Mouse (Mus musculus) liver, embryonic 15.5 days (tissue): ENCODE measurements around the gene Fam222b. TPM values are rescaled to one million over a fixed set of nuclear protein-coding genes. Genes with fewer than 3 reads are reported as not detected.
A peak's percentile ranks its signal among the peaks of the same experiment; 100 is the strongest.
"Not testable (repeated sequence)": the region's sequence is repeated elsewhere in the genome, so short reads cannot be mapped to it uniquely, and the experiment has no call there.

Experiments used
- ATAC-seq: fragments of 200-750 bp; cut with Nextera tagmentation; 2 replicates; pipeline ENCODE4 v1.8.0; 2017; ENCODE audit warnings: moderate number of reproducible peaks, mild to moderate bottlenecking, moderate library complexity; ENCODE audit not compliant: insufficient read depth
- H3K27ac ChIP-seq: fragments of 300-500 bp; sonication (generic); replicated peaks from 2 replicates; pipeline ENCODE4 v1.5.1; 2015; ENCODE audit warnings: mild to moderate bottlenecking, inconsistent platforms
- H3K27me3 ChIP-seq: fragments of 300-500 bp; sonication (generic); 2 replicates; pipeline ENCODE4 v1.6.1; 2015; ENCODE audit warnings: mild to moderate bottlenecking, inconsistent platforms
- H3K36me3 ChIP-seq: fragments of 300-500 bp; sonication (generic); replicated peaks from 2 replicates; pipeline ENCODE4 v1.6.1; 2015; ENCODE audit warnings: moderate library complexity, mild to moderate bottlenecking, inconsistent platforms
- H3K4me1 ChIP-seq: fragments of 300-500 bp; sonication (generic); replicated peaks from 2 replicates; pipeline ENCODE4 v1.6.1; 2015; ENCODE audit warnings: inconsistent platforms
- H3K4me2 ChIP-seq: fragments of 300-500 bp; sonication (generic); 2 replicates; pipeline ENCODE4 v1.6.1; 2015; ENCODE audit warnings: moderate library complexity, mild to moderate bottlenecking, inconsistent platforms
- H3K4me3 ChIP-seq: fragments of 300-500 bp; sonication (generic); replicated peaks from 2 replicates; pipeline ENCODE4 v1.5.1; 2015; ENCODE audit warnings: mild to moderate bottlenecking, inconsistent platforms
- H3K9ac ChIP-seq: fragments of 300-500 bp; sonication (generic); 2 replicates; pipeline ENCODE4 v1.6.1; 2015; ENCODE audit warnings: moderate library complexity, mild to moderate bottlenecking, inconsistent platforms
- H3K9me3 ChIP-seq: fragments of 300-500 bp; sonication (generic); replicated peaks from 2 replicates; pipeline ENCODE4 v1.6.1; 2016; ENCODE audit warnings: inconsistent platforms
- WGBS: fragments of 180-500 bp; shearing (Covaris S2); methylation state at CpG from one replicate; pipeline ENCODE4 v1.1.7; 2015; ENCODE audit warnings: mixed read lengths; ENCODE audit not compliant: insufficient replicate concordance; 5-methylcytosine and 5-hydroxymethylcytosine counted together
- polyA plus RNA-seq: library from polyadenylated mRNA; unstranded; fragments of >200 nt; fragmentation: Nextera tagmentation; extraction: Ambion mirVana; gene quantifications from 2 replicates; pipeline ENCODE4 v1.2.1, GENCODE M21; 2015

The Fam222b gene
- polyA plus RNA-seq, 1 experiment from 2014 or later: 4.3 TPM

DNA sequence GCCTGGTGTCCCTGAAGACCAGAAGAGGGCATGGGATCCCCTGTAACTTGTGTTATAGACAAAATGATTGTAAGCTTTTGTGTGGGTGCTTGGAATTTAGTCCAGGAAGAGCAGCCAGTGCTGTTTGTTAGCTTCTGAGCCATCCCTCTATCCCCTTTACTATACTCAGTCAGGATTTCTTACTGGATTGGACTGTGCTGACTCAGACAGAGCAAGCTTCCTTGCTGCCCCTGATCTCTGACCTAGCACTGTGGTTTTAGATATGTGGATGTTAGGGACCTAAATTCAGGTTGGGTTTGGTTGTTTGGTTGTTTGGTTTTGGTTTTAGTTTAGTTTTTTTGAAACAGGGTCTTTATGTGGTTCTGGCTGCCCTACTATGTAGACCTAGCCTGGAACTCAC, 24.0 kb downstream of the Fam222b start:
- Histone ChIP-seq H3K27ac (no peak overlapping the region), H3K4me3 (no peak overlapping the region), H3K9ac (no peak overlapping the region), H3K4me1 (peaks cover 85% of the 10 kb centered on the region), H3K9me3 (no peaks in the 10 kb centered on the region), H3K4me2 (no peak overlapping the region), H3K36me3 (no peaks in the 10 kb centered on the region), H3K27me3 (no peaks in the 10 kb centered on the region)
- ATAC-seq: no peak

DNA sequence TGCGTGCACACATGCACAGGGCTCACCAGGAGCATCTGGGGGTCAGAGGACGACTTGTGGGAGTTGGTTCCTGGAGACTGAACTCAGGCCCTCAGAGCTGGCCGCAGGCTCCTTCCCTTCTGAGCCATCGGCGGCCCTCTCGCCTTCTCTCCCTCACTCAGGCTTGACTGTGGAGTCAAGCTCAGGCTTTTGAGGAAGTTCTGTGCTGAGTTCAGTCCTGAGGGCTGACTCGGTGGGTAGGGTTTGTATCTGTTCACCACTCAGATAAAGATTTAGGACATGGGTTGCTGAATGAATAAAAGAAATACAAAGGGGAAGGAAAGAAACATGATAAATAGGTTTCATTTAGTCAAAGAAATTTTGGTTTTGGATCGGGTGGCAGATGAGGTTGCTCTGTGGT, 25.4 kb downstream of the Fam222b start:
- Histone ChIP-seq H3K4me2 (peak overlapping the region; percentile 21; the same call in 1 of the 2 replicates), H3K36me3 (no peaks in the 10 kb centered on the region), H3K27ac (0 out of 2 replicates have a peak overlapping the region, but pooled peaks have one; percentile 26), H3K4me3 (no peak overlapping the region), H3K9me3 (no peaks in the 10 kb centered on the region), H3K27me3 (no peaks in the 10 kb centered on the region), H3K4me1 (peaks cover 81% of the 10 kb centered on the region), H3K9ac (no peak overlapping the region)
- 23% methylated on average over 8 of the region's 8 CpGs for WGBS
- ATAC-seq: no peak

DNA sequence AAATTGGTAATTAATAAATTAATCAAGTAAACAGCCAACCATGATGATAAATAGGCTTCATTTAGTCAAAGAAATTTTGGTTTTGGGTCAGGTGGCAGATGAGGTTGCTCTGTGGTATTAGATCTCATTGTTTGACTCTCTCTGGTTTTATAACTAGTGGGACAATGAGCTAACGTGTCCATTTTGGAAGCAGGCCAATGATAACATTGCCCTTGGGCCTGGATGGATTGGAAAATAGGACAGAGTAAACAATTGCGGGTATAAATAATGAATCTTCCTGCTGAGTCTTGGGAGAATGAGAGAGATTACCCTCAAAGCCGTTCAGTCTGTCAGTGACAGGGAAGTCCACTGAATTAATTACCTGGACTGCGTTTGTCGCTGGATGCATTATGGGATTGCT, 26.7 kb downstream of the Fam222b start:
- Histone ChIP-seq H3K4me2 (no peak overlapping the region), H3K27ac (no peak overlapping the region), H3K36me3 (no peaks in the 10 kb centered on the region), H3K27me3 (no peaks in the 10 kb centered on the region), H3K9me3 (no peaks in the 10 kb centered on the region), H3K9ac (no peak overlapping the region), H3K4me3 (no peak overlapping the region), H3K4me1 (peaks cover 79% of the 10 kb centered on the region)
- ATAC-seq: no peak
- 64% methylated on average over 5 of the region's 5 CpGs for WGBS

DNA sequence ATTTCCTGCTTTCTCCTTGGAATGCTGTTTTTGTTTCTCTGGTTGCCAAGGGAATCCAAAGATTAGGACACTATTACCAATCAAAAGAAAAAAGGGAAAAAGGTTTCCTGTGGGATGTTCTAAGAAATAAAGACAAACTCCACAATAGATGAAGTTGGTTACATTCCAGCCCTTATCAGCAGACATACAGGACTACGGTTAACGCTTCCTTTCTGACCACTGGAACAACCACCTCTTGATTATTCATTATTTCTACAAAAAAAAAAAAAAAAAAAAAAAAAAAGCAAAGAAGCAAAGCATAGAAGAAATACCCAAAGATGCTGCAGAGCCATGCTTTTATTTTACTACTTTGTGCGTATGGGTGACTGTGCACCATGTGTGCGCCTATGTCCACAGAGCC, 28.4 kb downstream of the Fam222b start:
- Histone ChIP-seq H3K36me3 (no peaks in the 10 kb centered on the region), H3K4me2 (no peak overlapping the region), H3K9ac (no peak overlapping the region), H3K4me3 (no peak overlapping the region), H3K4me1 (peaks cover 79% of the 10 kb centered on the region), H3K27ac (no peak overlapping the region), H3K27me3 (no peaks in the 10 kb centered on the region), H3K9me3 (no peaks in the 10 kb centered on the region)
- no peak for ATAC-seq
- WGBS: 44% methylated on average over 4 of the region's 4 CpGs

DNA sequence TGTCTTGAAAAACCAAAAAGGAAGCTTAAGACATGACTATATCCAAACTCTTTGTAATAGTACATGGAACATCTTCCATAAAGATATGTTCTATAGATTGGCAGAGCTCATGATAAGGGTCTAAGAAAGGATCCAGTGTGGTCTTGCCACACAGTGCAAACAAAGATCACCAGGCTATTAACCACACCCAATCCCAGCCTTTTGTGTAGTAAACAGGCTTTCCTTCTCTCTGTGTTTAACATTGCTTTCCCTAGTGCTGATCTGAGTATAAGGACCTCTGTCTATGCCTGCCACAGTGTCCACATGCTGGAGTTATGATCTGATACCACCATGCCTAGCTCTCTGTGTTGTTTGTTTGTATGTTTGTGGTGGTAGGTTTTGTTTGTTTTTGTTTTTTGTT, 29.3 kb downstream of the Fam222b start:
- ATAC-seq: no peak
- Histone ChIP-seq H3K27me3 (no peaks in the 10 kb centered on the region), H3K9me3 (no peaks in the 10 kb centered on the region), H3K4me3 (no peak overlapping the region), H3K4me2 (no peak overlapping the region), H3K36me3 (no peaks in the 10 kb centered on the region), H3K4me1 (peaks cover 79% of the 10 kb centered on the region), H3K27ac (peak overlapping the region; percentile 31), H3K9ac (no peak overlapping the region)

DNA sequence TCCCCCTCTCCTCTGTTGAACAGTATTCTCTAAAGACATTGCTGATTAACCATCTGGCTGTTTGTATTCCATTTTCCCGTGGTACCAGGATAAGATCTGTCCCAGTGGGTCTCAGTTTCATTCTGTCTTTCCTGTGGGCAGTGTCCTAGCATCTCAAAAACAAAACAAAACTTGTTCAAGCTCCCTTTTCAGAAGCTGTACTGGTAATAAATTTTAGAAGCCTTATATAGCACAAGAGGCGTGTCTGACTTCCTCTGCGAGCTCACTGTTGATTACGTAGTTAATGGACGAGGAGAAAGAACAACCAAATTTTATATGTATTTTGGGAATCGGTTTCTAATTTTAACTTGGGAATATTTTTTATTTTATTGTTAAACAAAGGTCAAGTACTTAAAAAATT, 31.2 kb downstream of the Fam222b start:
- no peaks in the 10 kb centered on the region for H3K27me3 ChIP-seq
- H3K4me1 ChIP-seq: peaks cover 76% of the 10 kb centered on the region
- 19% methylated on average over 6 of the region's 6 CpGs for WGBS
- H3K4me2 ChIP-seq: peak overlapping the region; percentile 40
- peak overlapping the region; percentile 11 for H3K27ac ChIP-seq
- no peak for ATAC-seq
- no peaks in the 10 kb centered on the region for H3K9me3 ChIP-seq
- 0 out of 2 replicates have a peak, but pooled peaks cover 3% of the 10 kb centered on the region for H3K36me3 ChIP-seq
- 0 out of 2 replicates have a peak overlapping the region, but pooled peaks have one; percentile 1 for H3K9ac ChIP-seq
- no peak overlapping the region for H3K4me3 ChIP-seq

DNA sequence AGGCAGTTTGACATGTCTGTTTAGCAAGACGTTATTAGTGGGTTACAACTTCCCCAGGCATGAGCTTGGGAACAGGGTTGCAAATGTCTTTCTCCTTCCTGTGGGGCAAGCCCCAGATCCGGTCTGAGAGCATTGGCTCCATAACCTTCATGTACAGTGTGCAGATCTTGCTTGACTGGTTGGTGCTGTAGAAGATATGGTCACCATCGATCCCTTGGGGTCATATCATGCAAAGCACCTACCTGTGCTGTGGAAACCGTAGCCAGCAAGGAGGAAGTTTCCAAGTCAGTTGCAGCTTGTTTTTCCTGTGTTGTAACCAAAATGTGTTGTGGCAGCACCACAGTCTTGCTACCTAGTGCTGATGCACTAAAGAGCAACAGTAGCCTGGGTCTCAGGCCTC, 32.3 kb downstream of the Fam222b start:
- peak; percentile 58 for ATAC-seq
- peak overlapping the region; percentile 26 for H3K27ac ChIP-seq

DNA sequence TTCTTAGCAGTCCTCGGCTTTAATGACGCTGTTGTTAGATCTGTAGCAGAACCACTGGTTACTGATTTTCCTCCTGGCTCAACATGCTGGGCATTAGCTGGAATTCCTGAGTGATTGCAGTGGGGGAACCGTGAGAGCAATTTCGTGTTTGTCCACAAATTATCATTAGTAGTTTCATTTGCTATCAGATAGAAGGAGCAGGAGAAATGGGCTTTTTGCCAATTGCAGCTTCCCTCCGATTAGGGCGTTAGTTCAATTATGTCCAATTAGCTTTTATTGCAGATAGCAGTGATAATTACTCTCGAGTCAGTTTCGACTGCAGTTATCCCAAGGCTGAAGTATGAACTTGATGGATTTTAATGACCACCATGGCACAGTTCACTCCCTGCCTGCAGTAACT, 35.0 kb downstream of the Fam222b start:
- peaks cover 76% of the 10 kb centered on the region for H3K4me1 ChIP-seq
- no peak overlapping the region for H3K27ac ChIP-seq
- WGBS: 53% methylated on average over 8 of the region's 8 CpGs
- no peak for ATAC-seq
- no peak overlapping the region for H3K4me3 ChIP-seq
- H3K27me3 ChIP-seq: no peaks in the 10 kb centered on the region
- 0 out of 2 replicates have a peak, but pooled peaks cover 3% of the 10 kb centered on the region for H3K36me3 ChIP-seq
- H3K9ac ChIP-seq: no peak overlapping the region
- H3K4me2 ChIP-seq: no peak overlapping the region
- no peaks in the 10 kb centered on the region for H3K9me3 ChIP-seq

More for the DNA sequence above, 32.3 kb downstream of the Fam222b start:
- 0 out of 2 replicates have a peak, but pooled peaks cover 3% of the 10 kb centered on the region for H3K36me3 ChIP-seq
- H3K4me3 ChIP-seq: no peak overlapping the region
- WGBS: 30% methylated on average over 4 of the region's 4 CpGs
- no peak overlapping the region for H3K4me2 ChIP-seq
- H3K4me1 ChIP-seq: peaks cover 68% of the 10 kb centered on the region
- H3K9me3 ChIP-seq: no peaks in the 10 kb centered on the region
- H3K9ac ChIP-seq: no peak overlapping the region
- no peaks in the 10 kb centered on the region for H3K27me3 ChIP-seq

DNA sequence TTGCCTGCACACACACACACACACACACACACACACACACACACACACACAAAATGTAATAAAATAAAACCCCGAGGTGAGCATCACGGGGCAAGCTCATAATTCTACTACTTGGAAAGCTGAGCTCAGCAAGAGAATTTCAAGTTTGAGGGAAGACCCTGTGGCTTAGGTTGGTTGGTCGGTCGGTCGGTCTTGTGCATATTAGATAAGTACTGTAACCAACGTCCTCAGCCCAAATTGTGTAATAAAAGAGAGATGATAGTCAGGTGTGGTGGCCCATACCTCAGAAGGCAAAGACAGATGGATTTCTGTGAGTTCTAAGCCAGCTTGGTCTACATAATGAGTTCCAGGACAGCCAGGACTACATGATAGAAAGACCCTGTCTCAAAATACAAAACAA, 39.5 kb downstream of the Fam222b start:
- H3K9ac ChIP-seq: no peak overlapping the region
- H3K4me1 ChIP-seq: peaks cover 72% of the 10 kb centered on the region

DNA sequence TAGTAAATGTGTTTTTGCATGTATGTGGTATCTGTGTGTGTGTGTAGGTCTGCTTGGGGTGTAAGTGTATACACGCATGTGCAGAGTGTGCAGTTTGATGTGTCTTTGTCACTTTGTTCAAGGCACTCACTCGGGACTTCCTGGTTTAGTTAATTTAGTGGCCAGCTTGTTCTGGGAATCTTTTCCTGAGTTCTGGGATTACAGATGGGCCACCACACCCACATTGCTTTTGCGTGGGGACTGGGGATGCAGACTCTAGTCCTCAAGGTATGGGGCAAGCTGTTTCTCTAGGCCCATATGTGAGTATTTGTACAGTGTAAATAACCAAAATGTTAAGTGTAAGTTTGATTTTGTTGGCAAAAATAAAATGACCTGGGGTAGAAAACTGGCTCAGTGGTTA, 39.9 kb downstream of the Fam222b start:
- Histone ChIP-seq H3K9me3 (no peaks in the 10 kb centered on the region), H3K36me3 (0 out of 2 replicates have a peak, but pooled peaks cover under 1% of the 10 kb centered on the region), H3K4me2 (no peak overlapping the region), H3K4me3 (no peak overlapping the region), H3K27ac (peak overlapping the region; percentile 16; the same call in 1 of the 2 replicates), H3K4me1 (peaks cover 70% of the 10 kb centered on the region), H3K27me3 (no peaks in the 10 kb centered on the region), H3K9ac (no peak overlapping the region)
- WGBS: 46% methylated on average over 3 of the region's 3 CpGs
- no peak; the same call in 1 of the 2 replicates for ATAC-seq

More for the DNA sequence above, 39.5 kb downstream of the Fam222b start:
- Histone ChIP-seq H3K9me3 (no peaks in the 10 kb centered on the region), H3K36me3 (0 out of 2 replicates have a peak, but pooled peaks cover 3% of the 10 kb centered on the region), H3K27ac (peak overlapping the region; percentile 16; the same call in 1 of the 2 replicates), H3K4me3 (no peak overlapping the region), H3K4me2 (no peak overlapping the region), H3K27me3 (no peaks in the 10 kb centered on the region)
- ATAC-seq: no peak
- WGBS: 28% methylated on average over 6 of the region's 6 CpGs

DNA sequence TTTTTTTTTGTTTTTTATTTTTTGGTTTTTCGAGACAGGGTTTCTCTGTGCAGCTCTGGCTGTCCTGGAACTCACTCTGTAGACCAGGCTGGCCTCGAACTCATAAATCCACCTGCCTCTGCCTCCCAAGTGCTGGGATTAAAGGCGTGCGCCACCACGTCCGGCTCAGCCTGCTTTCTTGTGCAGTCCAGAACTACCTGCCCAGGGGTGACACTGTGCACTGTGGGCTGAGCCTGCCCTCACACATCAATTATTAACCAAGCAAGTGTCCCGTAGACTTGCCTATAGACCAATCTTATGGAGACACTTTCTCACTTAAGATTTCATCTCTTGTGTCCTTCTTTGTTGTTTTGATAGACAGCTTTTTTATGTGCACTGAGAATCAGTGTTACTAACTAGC, 40.9 kb downstream of the Fam222b start:
- not testable (repeated sequence) for H3K36me3 ChIP-seq, H3K27ac ChIP-seq, H3K27me3 ChIP-seq, H3K4me2 ChIP-seq, ATAC-seq, H3K4me3 ChIP-seq, H3K9ac ChIP-seq, H3K9me3 ChIP-seq
- 66% methylated on average over 7 of the region's 7 CpGs for WGBS
- H3K4me1 ChIP-seq: peaks cover 67% of the 10 kb centered on the region

DNA sequence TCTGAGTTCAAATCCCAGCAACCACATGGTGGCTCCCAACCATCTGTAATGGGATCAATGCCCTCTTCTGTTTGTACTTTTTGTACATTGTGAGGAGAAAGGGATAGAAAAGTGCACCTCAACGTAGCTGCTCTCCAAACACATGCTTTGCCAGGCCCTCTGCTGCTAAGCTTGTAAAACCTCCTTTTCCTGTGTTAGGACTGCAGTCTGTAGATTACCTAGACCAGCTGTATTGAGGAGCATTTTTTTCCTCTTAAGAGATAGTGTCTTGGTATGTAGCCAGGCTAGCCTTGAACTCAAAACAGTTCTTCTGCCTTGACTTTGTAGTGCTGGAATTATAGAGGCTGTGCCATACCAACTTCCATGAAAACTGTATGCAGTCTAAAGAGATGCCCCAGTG, 41.7 kb downstream of the Fam222b start:
- H3K27me3 ChIP-seq: no peaks in the 10 kb centered on the region
- peaks cover 71% of the 10 kb centered on the region for H3K4me1 ChIP-seq
- H3K9ac ChIP-seq: no peak overlapping the region
- no peak for ATAC-seq
- WGBS: 23% methylated on average over 1 of the region's 1 CpGs
- no peak overlapping the region for H3K4me2 ChIP-seq
- H3K4me3 ChIP-seq: no peak overlapping the region
- no peaks in the 10 kb centered on the region for H3K36me3 ChIP-seq
- H3K9me3 ChIP-seq: no peaks in the 10 kb centered on the region
- H3K27ac ChIP-seq: no peak overlapping the region
